Mouse (Mus musculus): ENCODE results near the gene Fars2.

- TF ChIP-seq CTCF (IDR thresholded peaks at IDR 0.05; ENCODE audit: low read depth, low read length) (no peak), TAL1 (conservative IDR thresholded peaks at IDR 0.05; ENCODE audit: low read depth, low read length) (no peak), POLR2AphosphoS5 (IDR thresholded peaks at IDR 0.05; ENCODE audit: insufficient replicate concordance, low read depth, low read length) (no peak), GATA1 (IDR thresholded peaks at IDR 0.05; ENCODE audit: borderline replicate concordance, low read length) (no peak), GATA2 (IDR thresholded peaks at IDR 0.05; ENCODE audit: borderline replicate concordance, low read depth, low read length) (no peak)
Measured at GRCm38 (mm10) chr13:36495980-36496379, 378.8 kb downstream of the Fars2 start.
